Mouse (Mus musculus) cerebellum, adult 9-11 months (tissue): ENCODE measurements at regions not wholly inside any gene's neighbourhood (a gene's known extent, or its start where the extent isn't known, plus 50 kb on each side); places are given as distances from the start of the nearest gene placed in this dataset.
"Not testable (repeated sequence)": the region's sequence is repeated elsewhere in the genome, so short reads cannot be mapped to it uniquely, and the experiment has no call there.

ENCODE experiments used
- DNase-seq: peaks from one replicate; pipeline ENCODE4 v3.0.0; 2022

DNA sequence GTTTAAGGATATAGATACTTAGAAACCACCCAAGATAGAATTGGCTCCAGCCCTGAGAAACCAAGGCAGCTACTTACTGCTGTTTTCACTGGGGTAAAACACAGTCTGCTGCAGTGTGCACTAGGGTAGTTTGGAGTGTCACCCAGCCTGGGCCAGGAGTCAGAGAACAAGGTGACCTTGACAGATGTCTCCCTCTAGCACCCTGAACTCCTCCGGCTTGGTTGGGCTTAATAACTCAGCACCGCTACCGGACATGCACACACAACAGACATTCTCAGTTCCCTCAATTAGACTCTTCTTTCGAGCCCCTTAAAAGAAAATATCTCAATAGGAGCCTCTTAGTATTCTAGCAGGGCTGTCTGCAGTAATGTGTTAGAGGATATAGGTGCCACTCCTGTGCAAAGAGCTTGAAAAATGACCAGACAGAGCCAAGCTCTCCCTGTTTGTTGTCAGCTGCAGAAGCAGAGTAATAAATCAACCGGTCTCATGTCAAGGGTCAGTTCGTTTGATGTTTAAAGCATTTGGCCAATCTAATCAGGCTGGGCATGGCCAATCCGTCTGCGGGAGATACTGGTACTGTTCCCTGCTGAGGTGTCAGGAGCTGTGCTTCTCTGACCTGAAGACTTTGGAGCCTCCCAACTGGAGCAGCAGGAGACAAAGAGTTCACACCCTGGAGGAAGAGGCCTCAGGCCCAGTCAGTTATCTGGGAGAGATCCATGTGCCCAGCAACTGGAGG lies 299.1 kb downstream of the Eipr1 start:
- no peak for DNase-seq

DNA sequence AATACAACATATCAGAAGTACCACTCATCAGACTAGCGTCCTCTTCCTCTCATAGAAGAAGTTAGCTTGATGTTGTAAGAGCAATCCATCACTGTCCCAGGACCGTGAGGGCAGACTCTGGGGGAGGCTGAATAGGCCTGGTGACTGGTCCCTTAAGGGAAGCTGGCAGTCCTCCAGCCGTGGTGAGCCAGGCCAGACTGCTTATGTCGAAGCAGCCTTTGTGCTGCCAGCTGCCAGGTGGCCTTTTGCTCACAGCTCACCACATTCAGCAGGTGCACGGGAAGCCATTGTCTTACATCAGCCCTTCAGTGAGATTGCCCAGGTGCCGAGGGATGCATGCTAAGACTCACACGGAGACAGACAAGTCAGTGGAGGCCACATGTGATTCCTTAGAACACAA lies 302.8 kb downstream of the Eipr1 start:
- peak; percentile 25 for DNase-seq

DNA sequence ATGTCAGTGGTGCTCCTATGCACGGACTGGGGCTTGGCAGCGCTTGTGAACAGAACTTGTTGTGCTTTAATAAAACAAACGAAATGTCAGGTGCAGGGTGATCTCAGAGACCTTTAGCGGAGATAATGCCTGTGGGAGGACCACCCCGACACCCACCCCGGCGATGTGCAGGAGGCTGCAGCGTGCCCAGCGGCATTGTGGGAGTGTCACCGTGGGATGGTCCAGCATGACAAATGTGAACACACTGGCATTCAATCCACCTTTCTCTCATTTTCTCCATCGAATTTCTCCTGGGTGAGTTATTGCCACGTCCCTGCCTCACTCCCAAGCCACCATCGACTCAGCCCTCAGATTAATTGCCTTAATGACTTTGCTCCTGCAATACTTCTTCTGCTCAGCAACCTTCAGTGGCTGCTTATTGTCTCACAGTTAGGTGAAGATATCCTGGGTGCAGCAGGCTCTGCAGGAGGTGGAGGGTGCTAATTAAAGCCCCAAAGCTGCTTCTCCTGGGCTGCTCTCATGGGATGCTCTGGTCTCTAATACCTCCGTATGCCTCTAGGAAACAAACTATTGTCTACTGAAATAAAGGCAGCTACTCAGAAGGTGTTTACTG lies 310.5 kb downstream of the Eipr1 start:
- DNase-seq: no peak

DNA sequence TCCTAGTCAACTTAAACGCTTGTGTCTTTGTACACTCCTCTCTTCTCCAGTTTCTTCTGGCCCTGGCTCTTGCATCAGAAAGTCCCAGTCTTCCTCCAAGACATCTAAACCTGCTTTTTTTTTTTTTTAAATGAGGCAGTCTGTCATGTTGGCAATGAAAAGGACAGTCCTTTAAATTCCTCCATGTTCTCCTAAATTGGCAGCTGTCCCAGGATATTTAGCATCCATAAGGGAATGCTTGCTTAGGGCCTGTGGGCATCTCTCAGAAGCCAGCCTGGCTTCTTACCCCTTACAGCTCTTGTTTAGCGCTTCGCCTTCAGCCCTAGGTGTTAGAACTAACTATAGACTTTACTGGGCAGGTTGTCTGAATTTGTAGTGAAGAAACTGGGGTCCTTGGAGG lies 311.2 kb downstream of the Eipr1 start:
- no peak for DNase-seq

DNA sequence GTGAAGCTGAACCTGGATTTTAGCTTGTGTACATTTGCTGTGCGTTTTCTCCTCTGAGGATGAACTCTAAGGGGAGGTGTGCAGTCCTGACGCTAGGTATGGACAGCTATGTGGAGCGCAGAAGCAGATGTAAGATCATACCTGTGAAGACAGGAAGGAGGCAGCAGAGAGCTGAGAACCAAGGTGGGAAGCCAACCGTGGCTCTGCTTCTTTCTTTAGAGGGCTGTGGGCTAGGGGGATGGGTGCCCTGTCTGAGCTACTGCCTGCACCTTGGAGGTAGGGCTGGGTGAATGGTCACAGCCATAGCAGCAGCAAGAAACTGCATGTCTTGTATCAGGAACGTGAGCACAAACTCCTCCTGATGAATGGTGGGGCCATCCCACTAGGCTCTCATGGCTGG lies 316.6 kb downstream of the Eipr1 start:
- DNase-seq: no peak

DNA sequence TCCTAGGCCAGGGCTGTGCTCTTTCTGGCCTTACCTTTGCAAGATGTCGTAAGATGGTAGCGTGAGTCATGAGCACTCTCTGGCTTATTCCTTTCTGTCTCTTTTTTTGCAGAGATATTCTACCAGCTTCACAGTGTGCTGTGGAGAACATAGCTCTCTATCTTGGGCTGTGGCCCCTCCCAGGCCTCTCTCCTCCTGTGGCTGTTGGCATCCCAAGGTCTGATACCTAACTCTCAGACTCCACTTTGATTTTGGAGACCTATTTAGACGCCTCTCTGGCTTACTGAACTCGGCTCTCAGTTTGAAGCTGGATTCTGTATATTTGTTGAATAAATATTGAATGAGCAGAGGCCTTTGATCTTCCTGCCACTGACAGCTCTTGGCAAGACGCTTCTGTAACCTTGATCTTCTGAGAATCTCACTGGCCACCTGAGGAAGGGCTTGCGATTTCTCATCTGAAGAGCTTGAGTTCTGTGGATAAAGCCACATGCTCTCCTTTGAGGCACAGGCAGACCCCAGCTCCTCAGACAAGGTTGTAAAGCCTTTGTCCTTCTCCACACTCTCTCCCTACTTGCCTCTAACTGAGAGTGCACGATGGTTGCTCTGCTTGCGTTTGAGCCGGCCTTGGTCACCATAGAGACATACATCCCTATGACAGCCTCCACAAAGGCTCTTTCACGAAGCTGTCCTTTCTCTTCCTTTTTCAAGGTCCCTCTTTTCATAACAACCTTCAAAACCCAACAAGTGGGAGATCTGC lies 323.7 kb downstream of the Eipr1 start:
- no peak for DNase-seq

DNA sequence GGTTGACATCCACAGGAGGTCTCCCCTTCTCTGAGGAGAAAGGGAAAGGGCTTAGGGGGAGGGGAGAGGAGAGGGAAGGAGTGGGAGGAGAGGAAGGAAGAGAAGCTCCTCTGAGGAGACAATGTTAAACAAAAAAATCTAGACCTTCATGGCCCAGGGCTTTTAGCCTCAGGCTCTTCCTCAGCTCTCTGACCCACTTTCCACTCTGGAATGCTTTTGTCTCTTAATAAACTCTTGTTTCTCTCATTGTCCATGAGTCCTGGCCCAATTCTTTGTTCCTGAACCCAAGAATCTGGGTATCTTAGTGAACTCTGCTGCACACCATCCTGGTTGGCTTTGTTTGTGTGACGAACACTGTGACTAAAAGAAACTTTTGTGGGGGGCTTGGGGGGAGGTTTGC lies 325.0 kb downstream of the Eipr1 start:
- no peak for DNase-seq

DNA sequence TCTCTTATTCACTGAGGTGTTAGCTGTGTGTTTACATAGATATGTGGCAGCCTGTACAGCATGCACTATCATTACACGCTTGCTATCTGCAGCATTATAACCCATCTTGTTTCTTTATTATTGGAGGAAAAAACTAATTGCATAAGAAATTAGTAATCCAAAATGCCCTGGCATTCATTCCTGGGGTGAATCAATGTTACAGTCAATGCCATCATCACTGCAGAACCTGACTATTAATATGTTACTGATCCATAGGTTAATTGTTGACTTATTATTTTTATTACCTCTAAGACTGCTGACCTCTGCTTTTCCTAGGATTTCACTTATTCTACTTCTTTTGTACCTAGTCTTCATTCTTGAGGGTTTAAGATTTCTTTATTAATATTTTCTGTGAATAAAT lies 327.4 kb downstream of the Eipr1 start:
- DNase-seq: no peak

DNA sequence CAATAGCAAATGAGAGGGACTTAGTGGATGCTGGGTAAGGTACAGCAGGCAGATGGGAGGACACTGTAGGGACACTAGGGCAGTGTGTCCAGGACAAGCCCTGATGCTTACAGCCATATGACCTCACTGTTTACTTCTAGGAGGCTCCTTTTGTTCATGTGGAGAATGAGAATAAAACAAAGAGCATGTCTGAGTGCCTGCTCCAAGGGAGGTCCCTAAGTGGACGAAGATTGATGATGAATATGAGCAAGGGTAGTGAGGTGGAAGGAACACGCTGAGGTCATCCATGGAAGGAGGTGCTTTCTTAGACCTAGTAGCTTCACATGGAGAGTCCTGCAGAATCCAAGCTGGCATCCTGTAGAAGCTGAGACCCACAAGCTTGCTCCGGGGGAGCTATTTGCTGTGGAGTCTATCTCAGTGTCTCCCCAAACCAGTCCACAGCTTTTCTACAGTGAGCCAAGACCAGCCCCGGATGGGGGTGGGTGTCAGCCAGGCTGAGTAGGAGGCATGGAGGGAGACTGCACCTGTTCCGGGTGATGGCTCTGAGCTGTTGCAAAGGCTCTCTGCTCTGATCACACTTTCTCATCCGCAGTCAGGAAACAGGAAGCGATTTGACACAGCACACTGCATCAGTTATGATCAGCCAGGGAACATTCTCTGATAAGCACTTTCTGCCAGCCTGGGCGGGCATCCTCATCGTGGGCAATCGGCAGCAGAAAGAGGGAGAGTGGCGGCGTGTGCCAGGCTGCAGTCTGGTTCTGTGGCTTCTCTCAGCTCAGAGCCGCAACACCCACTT lies 332.0 kb downstream of the Eipr1 start:
- DNase-seq: peak; percentile 67

DNA sequence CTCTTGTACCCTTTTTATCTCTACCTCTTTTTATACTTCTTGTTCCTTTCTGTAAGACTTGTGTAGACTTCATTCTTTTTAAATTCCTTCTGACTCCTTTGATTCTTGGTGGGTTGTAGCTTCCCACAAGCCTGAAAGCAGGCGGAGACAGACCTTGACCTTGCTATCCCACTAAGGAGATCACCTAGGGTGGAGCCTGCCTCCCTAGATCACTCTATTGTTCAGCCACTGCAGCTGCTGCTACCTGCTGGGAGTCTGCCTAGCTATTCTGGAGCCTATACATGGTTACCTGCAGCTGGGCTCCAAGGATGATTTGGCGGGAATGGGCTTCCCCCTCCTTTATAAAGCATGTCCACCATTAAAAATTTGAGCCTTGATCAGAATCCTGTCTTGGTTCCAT lies 335.6 kb downstream of the Eipr1 start:
- not testable (repeated sequence) for DNase-seq

DNA sequence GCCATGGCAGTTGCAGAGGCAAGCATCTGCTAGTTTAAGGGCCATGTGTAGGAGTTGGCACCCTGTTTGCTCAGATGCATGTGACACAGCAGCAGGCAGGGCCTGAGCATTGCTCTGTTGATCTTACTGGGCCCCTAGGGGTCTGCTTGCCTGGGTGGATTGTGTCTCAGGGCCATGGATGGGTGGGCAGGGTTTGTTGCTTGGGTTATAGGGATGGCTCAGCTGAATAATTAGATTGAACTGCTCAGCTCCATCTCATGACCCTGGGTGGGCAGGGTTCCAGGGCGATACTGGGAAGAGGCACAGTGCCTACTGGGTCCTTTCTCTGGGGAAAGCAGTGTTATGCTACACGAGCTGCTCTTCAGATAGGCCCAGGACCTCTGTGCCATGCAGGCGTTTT lies 338.0 kb downstream of the Eipr1 start:
- DNase-seq: no peak

DNA sequence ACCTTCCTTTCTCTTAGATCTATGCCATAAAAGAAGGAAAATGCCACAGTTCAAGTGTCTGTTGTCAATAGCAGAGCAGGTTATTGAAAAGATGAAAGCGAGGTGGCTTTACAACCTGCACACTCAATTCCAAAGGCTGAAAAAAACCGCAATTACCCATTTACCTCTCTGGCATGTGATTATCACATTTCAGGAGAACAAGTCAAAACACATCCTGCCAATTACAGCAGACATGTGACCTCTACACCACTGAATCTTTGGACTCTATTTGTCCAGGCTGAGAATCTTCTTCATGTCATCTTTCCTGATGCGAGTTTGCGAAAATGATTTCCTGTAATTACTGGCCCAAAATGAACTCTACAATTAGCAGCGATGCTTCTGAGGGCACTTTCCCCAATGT lies 338.8 kb downstream of the Eipr1 start:
- DNase-seq: no peak

DNA sequence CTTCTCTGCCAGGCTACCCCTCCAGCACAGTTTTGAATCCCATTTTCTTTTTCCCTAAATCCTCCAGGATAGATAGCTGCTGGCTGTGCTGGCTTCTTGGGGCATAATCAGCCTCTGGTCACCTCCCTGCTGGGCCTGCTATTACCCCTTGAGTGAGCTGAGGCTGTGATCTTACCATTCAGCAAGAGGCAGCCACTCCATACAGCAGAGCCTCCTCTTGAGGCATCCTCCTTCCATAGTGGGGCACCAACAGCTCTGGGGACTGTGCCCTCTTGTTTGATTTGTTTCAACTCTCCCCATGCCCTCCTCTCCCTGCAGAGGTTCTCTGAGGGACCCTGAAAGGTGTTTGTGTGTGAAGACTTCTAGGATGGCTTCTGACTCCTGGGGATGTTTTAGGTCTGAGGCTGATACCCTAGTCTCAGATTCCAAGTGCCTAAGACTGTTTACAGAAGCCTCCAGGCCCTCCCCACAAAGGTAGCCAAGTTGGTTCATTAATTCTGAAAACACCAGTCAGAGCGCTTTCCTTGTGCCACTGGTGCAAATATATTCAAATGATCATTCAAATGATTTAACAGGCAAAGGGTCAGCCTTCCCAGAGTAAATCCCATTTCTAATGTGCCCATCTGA lies 343.9 kb downstream of the Eipr1 start:
- no peak for DNase-seq

DNA sequence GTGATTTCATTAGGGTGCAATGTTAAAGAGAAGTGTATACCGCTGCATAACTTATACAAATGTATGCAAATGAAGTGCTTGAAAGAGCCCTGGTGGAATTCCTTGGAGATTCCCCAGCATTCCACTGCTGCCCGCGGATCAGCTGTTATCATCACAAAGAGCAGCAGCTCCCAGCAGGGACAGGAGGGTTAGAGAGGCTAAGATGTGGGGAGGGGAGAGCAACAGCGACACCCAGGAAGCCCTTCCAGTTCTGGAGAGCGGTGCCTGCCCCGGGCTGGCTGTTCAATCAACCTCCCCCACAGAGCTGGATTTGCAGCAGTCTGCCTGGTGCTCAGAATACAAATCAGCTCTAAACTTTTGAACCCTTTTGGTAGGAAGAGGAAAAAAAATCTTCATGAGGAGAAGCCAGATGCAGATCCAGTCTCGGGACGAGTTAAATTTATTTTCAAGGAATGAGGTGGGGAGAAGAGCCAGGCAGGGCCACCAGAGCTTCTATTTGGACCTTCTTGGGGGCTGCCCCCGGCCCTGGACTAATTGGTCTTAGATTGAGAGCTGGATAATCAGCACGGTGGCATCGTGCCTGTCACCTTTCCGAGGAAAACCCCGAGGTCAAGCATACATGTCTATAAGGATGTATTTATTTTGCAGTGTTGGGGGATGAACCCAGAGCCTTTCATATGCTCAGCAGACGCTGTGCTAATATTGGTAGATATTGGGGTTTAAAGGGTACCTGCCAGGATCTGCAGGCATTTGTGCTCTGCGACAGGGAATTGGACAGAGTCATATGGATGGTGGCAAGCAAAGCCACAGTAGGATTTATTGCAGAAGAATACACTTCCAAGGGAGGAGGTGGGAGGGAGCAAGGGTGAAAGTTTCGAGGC lies 344.7 kb downstream of the Eipr1 start:
- peak; percentile 12 for DNase-seq

DNA sequence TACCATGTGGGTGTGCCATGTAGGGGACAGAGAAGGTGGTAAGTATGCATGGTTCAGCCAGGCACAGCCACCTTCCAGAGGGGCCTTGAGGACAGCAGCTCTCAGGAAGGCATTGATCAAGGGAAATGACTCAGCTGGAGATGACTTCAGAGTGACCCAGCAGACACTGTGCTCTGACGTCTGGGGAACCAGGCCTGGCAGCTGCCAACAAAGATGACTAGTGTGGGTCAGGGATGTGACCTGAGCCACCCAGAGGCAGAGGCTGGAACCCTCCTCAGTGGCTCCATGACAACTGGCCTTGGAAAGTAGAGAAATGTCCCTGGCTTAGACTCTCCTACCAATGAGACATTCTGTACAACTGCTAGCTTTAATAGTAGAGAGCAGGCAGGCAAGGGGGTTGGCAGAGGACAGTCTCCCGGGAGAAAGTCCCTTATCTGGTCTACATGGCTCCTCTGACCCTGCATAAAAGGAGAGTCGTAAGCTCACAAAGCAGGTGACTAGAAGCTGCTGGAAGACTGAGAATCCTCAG lies 348.5 kb downstream of the Eipr1 start:
- no peak for DNase-seq

DNA sequence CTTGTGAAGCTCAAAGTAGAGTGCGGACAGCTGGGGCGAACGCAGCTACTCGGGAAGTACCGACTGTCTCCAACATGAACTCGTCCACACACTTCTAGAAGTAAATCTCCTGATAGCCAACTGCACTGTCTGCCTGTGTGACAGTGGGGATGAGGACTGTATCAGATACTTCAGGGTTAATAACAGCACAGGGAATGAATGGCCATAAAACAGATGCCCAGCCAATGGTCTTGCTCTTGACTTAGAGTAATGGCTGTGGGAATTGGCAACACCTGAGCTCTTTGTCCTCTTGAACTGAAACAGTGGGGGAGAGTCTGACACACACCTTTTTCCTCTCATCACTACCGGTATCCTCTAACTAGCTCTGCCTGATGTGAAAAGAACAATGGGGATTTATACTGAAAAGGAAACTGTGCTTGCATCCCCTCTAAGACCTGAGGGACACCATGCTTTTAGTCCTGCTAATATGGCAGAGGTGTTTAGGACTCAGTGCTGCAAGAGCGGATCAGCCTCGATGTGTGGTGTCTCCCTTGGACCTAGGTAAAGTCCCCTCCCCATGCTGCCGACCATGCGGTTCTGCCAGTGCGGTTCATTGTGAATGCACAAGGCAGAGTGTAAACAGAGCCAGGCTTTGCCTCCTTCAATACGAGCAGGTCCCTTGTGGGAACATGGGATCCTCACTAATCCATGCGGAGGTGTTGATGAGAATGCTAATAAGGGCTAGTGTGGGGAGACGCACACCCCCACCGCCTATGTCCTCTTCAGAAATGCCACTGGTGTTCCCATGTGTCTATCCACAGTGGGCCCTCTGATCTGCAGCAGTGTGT lies 355.5 kb downstream of the Eipr1 start:
- no peak for DNase-seq

DNA sequence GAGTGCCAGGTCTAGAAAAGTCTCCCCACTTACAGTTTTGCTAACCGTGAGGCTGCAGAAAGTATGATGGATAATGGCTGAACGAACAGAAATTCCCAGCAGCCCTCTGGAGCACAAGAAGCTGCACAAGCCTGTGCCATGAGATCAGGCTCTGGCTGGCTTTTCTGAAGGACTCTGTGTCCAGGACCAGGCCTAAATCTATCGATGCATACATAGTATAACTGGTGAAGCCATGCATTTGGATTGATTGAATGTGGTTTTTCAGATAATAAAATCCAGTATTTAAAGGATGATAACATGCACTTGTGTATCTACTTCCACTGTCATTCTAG lies 356.1 kb downstream of the Eipr1 start:
- no peak for DNase-seq

DNA sequence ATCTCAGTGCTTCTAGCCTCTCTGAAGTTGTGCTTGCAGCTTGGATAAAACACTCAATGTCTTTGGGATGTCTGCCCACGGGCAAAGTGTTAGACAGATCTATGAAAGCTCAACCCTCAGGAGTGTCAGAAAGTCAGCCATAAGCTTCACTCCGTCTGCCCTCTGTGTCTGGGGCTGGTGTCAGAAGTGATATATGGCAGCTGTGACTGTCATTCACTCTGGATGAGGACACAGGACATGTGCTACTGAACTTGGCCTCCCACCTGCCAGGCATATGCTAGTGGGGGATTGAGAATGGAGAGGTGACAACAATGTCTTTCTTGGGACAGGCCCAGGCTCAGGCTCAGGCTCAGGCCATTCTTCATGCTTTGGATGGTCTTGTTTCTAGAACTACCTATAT lies 366.7 kb downstream of the Eipr1 start:
- no peak for DNase-seq

DNA sequence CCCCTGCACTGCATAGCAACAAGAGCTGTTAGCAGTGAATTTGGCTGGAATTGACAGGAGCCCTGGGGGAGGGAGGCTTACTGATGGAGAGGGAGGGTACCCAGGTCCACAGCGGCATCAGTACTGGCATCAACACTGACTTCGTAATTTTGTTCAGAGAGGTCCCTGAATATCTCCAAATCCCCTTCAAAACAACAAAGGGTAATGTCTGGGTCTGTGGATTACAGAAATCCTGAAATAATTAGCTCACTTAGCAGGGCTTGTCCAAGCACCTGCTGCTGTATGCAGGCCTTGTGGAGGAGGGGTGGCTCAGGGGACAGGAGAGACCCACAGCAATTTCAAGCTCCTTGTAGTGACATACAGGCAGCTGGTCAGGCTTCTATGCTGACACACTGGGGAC lies 369.6 kb downstream of the Eipr1 start:
- DNase-seq: no peak

DNA sequence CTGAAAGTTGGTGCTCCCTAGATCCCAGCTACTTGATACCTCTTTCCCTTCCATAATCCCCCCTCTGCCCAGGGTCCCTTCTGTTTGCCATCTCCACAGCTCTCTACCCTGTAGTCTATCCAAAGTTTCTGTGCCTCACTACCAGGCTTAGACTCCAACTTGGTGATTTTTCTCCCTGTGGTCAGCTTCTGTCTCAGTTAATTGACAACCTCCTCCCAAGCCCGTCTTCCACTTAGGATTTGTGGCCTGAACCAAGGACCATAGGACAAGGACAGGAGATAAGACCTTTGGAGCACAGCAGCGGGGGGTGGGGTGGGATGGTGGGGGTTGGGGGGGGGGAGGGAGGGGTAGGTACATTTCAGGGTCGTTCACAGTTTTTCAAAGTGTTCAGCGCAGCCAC lies 371.3 kb downstream of the Eipr1 start:
- DNase-seq: no peak
